Mouse (Mus musculus) CH12.LX (cell line): ENCODE data around the gene Exoc3l2. TPM values are rescaled to one million over a fixed set of nuclear protein-coding genes. Genes with fewer than 3 reads are reported as not detected.

Experiments used
- DNase-seq: peaks from one replicate; pipeline ENCODE4 v3.0.0-alpha.2; 2013; ENCODE audit errors: extremely low read depth
- H3K27ac ChIP-seq: 2 replicates; pipeline ENCODE4 v1.5.1; 2012; ENCODE audit warnings: low read depth, mild to moderate bottlenecking, control low read depth, moderate library complexity; ENCODE audit not compliant: insufficient read depth
- H3K27me3 ChIP-seq: replicated peaks from 2 replicates; pipeline ENCODE3; 2012; ENCODE audit warnings: inconsistent platforms
- H3K36me3 ChIP-seq, 2 experiments: replicated peaks in 1 of 2; 2 replicates each; pipeline versions ENCODE3 to v1.6.1; 2012; ENCODE audit warnings: inconsistent platforms in 1 of 2, low read length in 1 of 2, mild to moderate bottlenecking in 1 of 2, mixed read lengths in 1 of 2, moderate library complexity in 1 of 2; ENCODE audit not compliant: control insufficient read depth in 1 of 2, insufficient read depth in 1 of 2
- H3K4me1 ChIP-seq, 2 experiments: 2 replicates each; pipeline ENCODE4 v1.6.1; 2012; ENCODE audit warnings: inconsistent platforms in 1 of 2, moderate library complexity in 1 of 2; ENCODE audit not compliant: insufficient read depth in 2 of 2, control insufficient read depth in 1 of 2
- H3K4me2 ChIP-seq: 2 replicates; pipeline ENCODE4 v1.6.1; 2012; ENCODE audit warnings: low read depth, mild to moderate bottlenecking, control low read depth; ENCODE audit not compliant: poor library complexity, insufficient read depth, severe bottlenecking
- H3K4me3 ChIP-seq, 3 experiments: fragments of 150-350 bp in 1 of 3; sonication (generic) in 1 of 3; replicated peaks in 1 of 3; 2 replicates each; pipeline versions ENCODE3 to v1.5.1; 2011 to 2012; ENCODE audit warnings: low read depth in 2 of 3, low read length in 2 of 3, mild to moderate bottlenecking in 2 of 3, moderate library complexity in 2 of 3, control low read depth in 1 of 3, improper control_type of control experiment in 1 of 3, inconsistent platforms in 1 of 3, mixed read lengths in 1 of 3; ENCODE audit not compliant: poor library complexity in 1 of 3
- H3K79me2 ChIP-seq: replicated peaks from 2 replicates; pipeline ENCODE4 v1.6.1; 2012; ENCODE audit warnings: mild to moderate bottlenecking, moderate library complexity; ENCODE audit not compliant: control insufficient read depth, poor library complexity, insufficient read depth, severe bottlenecking; ENCODE audit errors: extremely low read depth
- H3K9ac ChIP-seq: 2 replicates; pipeline ENCODE4 v1.6.1; 2012; ENCODE audit warnings: low read depth, mild to moderate bottlenecking, control low read depth, moderate library complexity; ENCODE audit not compliant: insufficient read depth
- H3K9me3 ChIP-seq: replicated peaks from 2 replicates; pipeline ENCODE3; 2012; ENCODE audit warnings: low read length, inconsistent platforms, mixed read lengths
- CHD1 ChIP-seq: IDR thresholded peaks from 2 replicates; pipeline ENCODE4 v1.6.1; 2012; ENCODE audit warnings: low read depth, low read length, improper control_type of control experiment, inconsistent platforms
- CHD2 ChIP-seq: IDR thresholded peaks from 2 replicates; pipeline ENCODE4 v1.6.1; 2011; ENCODE audit warnings: low read length, improper control_type of control experiment
- CTCF ChIP-seq, 2 experiments: IDR thresholded peaks in 1 of 2; conservative IDR thresholded peaks in 1 of 2; 2 replicates each; pipeline ENCODE4 v1.5.1; 2011 to 2012; ENCODE audit warnings: low read depth in 2 of 2, low read length in 2 of 2, improper control_type of control experiment in 1 of 2, inconsistent platforms in 1 of 2, mild to moderate bottlenecking in 1 of 2, moderate library complexity in 1 of 2
- ELF1 ChIP-seq: IDR thresholded peaks from 2 replicates; pipeline ENCODE4 v1.6.1; 2014; ENCODE audit warnings: low read depth, mild to moderate bottlenecking, inconsistent platforms, low read length, improper control_type of control experiment
- EP300 ChIP-seq: IDR thresholded peaks from 2 replicates; pipeline ENCODE4 v1.6.1; 2011; ENCODE audit warnings: low read length, improper control_type of control experiment
- ETS1 ChIP-seq: conservative IDR thresholded peaks from 2 replicates; pipeline ENCODE4 v1.6.1; 2012; ENCODE audit warnings: low read depth, mild to moderate bottlenecking, inconsistent platforms, low read length, improper control_type of control experiment, moderate library complexity
- GABPA ChIP-seq: IDR thresholded peaks from 2 replicates; pipeline ENCODE4 v1.6.1; 2012; ENCODE audit warnings: low read depth, low read length, improper control_type of control experiment, inconsistent platforms; ENCODE audit not compliant: insufficient replicate concordance
- IRF4 ChIP-seq: IDR thresholded peaks from 2 replicates; pipeline ENCODE4 v1.6.1; 2014; ENCODE audit warnings: low read depth, mild to moderate bottlenecking, inconsistent platforms, low read length, improper control_type of control experiment
- JUN ChIP-seq: IDR thresholded peaks from 2 replicates; pipeline ENCODE4 v1.6.1; 2011; ENCODE audit warnings: low read depth, mild to moderate bottlenecking, low read length, improper control_type of control experiment, moderate library complexity; ENCODE audit not compliant: insufficient read depth
- JUND ChIP-seq: conservative IDR thresholded peaks from 2 replicates; pipeline ENCODE4 v1.6.1; 2011; ENCODE audit warnings: low read depth, low read length, improper control_type of control experiment
- KAT2A ChIP-seq: IDR thresholded peaks from 2 replicates; pipeline ENCODE4 v1.6.1; 2012; ENCODE audit warnings: low read length, improper control_type of control experiment, inconsistent platforms; ENCODE audit not compliant: insufficient replicate concordance
- MAX ChIP-seq: IDR thresholded peaks from 2 replicates; pipeline ENCODE4 v1.6.1; 2011; ENCODE audit warnings: low read length, improper control_type of control experiment
- MAZ ChIP-seq: IDR thresholded peaks from 2 replicates; pipeline ENCODE4 v1.6.1; 2012; ENCODE audit warnings: low read depth, mild to moderate bottlenecking, inconsistent platforms, low read length, improper control_type of control experiment, moderate library complexity
- MEF2A ChIP-seq: IDR thresholded peaks from 2 replicates; pipeline ENCODE4 v1.6.1; 2014; ENCODE audit warnings: low read depth, mild to moderate bottlenecking, inconsistent platforms, low read length, improper control_type of control experiment, borderline replicate concordance
- MXI1 ChIP-seq: IDR thresholded peaks from 2 replicates; pipeline ENCODE4 v1.6.1; 2011; ENCODE audit warnings: mild to moderate bottlenecking, low read depth, low read length, improper control_type of control experiment
- MYC ChIP-seq: IDR thresholded peaks from 2 replicates; pipeline ENCODE4 v1.6.1; 2011; ENCODE audit warnings: low read depth, mild to moderate bottlenecking, improper control_type of control experiment, low read length
- NELFE ChIP-seq: IDR thresholded peaks from 2 replicates; pipeline ENCODE4 v1.6.1; 2011; ENCODE audit warnings: low read depth, low read length, improper control_type of control experiment
- NRF1 ChIP-seq: IDR thresholded peaks from 2 replicates; pipeline ENCODE4 v1.6.1; 2014; ENCODE audit warnings: low read depth, mild to moderate bottlenecking, inconsistent platforms, low read length, improper control_type of control experiment, moderate library complexity
- PAX5 ChIP-seq: IDR thresholded peaks from 2 replicates; pipeline ENCODE4 v1.6.1; 2012; ENCODE audit warnings: low read length, inconsistent platforms, mixed read lengths
- POLR2A ChIP-seq: IDR thresholded peaks from 2 replicates; pipeline ENCODE4 v1.6.1; 2011; ENCODE audit warnings: low read depth, mild to moderate bottlenecking, improper control_type of control experiment, low read length
- POLR2AphosphoS2 ChIP-seq: IDR thresholded peaks from 2 replicates; pipeline ENCODE4 v1.6.1; 2011; ENCODE audit warnings: low read depth, low read length, improper control_type of control experiment
- RAD21 ChIP-seq: IDR thresholded peaks from 2 replicates; pipeline ENCODE4 v1.6.1; 2011; ENCODE audit warnings: low read depth, mild to moderate bottlenecking, low read length, improper control_type of control experiment, moderate library complexity
- SMC3 ChIP-seq: IDR thresholded peaks from 2 replicates; pipeline ENCODE4 v1.6.1; 2011; ENCODE audit warnings: low read depth, low read length, improper control_type of control experiment
- TCF12 ChIP-seq: IDR thresholded peaks from 2 replicates; pipeline ENCODE4 v1.6.1; 2014; ENCODE audit warnings: low read depth, mild to moderate bottlenecking, inconsistent platforms, low read length, improper control_type of control experiment
- UBTF ChIP-seq: IDR thresholded peaks from 2 replicates; pipeline ENCODE4 v1.6.1; 2012; ENCODE audit warnings: low read depth, mild to moderate bottlenecking, inconsistent platforms, low read length, improper control_type of control experiment, moderate library complexity
- USF1 ChIP-seq: IDR thresholded peaks from 2 replicates; pipeline ENCODE4 v1.6.1; 2014; ENCODE audit warnings: low read depth, mild to moderate bottlenecking, inconsistent platforms, low read length, improper control_type of control experiment
- USF2 ChIP-seq: conservative IDR thresholded peaks from 2 replicates; pipeline ENCODE4 v1.6.1; 2011; ENCODE audit warnings: low read depth, low read length, improper control_type of control experiment
- ZC3H11A ChIP-seq: IDR thresholded peaks from 2 replicates; pipeline ENCODE4 v1.6.1; 2012; ENCODE audit warnings: low read depth, mild to moderate bottlenecking, inconsistent platforms, low read length, improper control_type of control experiment
- ZKSCAN1 ChIP-seq: IDR thresholded peaks from 2 replicates; pipeline ENCODE4 v1.6.1; 2012; ENCODE audit warnings: low read depth, inconsistent platforms, low read length, improper control_type of control experiment, borderline replicate concordance
- ZMIZ1 ChIP-seq: IDR thresholded peaks from 2 replicates; pipeline ENCODE4 v1.6.1; 2012; ENCODE audit warnings: low read depth, mild to moderate bottlenecking, inconsistent platforms, low read length, improper control_type of control experiment
- dilution Hi-C: fragments of 300-500 bp; cut with MboI; formaldehyde crosslinking; loops from 2 replicates; pipeline ENCODE4 v1.14.3; 2020; ENCODE audit warnings: low sequenced_read_pairs; ENCODE audit not compliant: extremely low pct_unique_long_range_greater_than_20kb, extremely low pct_ligation_motif_present
- in situ Hi-C: fragments of 300-500 bp; cut with MboI; formaldehyde crosslinking; loops from 3 replicates; pipeline ENCODE4 v1.14.3; 2019; ENCODE audit warnings: low sequenced_read_pairs, low pct_ligation_motif_present, low pct_unique_long_range_greater_than_20kb, mixed read lengths
- polyA plus RNA-seq: library from polyadenylated mRNA; unstranded; fragments of >175 nt; gene quantifications from 2 replicates; pipeline ENCODE4 v1.2.1, GENCODE M21; 2012; ENCODE audit warnings: low read depth; ENCODE audit not compliant: insufficient read length
- total RNA-seq, 2 experiments: library from RNA; depleted of rRNA; stranded (reverse); fragments of 300-350 nt in 1 of 2; fragments of >200 nt in 1 of 2; gene quantifications; 2 replicates each; pipeline ENCODE4 v1.2.3; 2012 to 2014

Gene Exoc3l2
- total and polyA plus RNA-seq, 3 experiments: 0.08 TPM; not detected in 2

DNA sequence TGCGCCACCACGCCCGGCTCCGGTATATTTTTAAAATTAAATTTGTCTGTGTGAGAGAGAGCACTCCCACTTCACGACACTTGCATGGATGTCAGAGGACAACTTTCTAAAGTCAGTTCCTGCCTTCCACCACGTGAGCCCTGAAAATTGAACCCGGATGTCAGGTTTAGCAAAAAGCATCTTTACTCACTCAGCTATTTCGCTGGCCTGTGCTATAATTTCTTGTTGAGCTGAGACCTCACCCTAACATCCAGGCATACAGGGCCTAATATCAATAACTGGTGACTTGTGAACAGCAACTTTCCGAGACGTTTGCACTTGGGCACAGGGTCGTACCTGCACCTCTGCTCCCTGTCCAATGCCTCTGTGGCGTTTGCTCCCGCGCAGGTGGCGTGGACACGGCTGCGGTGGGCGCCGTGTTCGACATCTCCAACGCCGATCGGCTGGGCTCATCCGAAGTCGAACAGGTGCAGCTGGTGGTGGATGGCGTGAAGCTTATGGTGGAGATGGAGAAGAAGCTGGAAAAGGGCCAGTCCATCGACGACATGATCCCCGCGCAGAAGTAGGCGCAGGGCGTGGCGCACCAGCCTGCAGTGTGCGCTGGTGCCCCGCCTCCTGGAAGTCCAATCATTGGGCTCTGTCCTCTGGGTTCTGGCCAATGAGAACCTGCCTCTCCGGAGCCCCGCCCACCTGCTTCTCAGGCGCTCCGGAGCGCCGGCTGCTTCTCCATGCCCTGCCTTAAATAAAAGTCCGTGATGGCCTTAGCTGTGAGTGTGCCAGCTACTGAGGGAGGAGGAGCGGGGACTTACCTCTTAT is 42.1 kb upstream of the Exoc3l2 start (continued):
- TF ChIP-seq MYC (no peak), POLR2AphosphoS2 (no peak), TCF12 (no peak), KAT2A (no peak), GABPA (no peak), MAX (peak; percentile 67; the same call in 1 of the 2 replicates), IRF4 (no peak), CHD2 (no peak), ZMIZ1 (no peak), PAX5 (no peak), CHD1 (no peak), USF1 (no peak; the same call in 1 of the 2 replicates), USF2 (0 out of 2 replicates have a peak, but pooled peaks have one; percentile 5), ETS1 (no peak), UBTF (no peak), MXI1 (peak; percentile 87), NRF1 (peak; percentile 76), JUN (no peak), MEF2A (no peak), JUND (no peak)
- TF ChIP-seq, all 38 proteins: peak for 8

DNA sequence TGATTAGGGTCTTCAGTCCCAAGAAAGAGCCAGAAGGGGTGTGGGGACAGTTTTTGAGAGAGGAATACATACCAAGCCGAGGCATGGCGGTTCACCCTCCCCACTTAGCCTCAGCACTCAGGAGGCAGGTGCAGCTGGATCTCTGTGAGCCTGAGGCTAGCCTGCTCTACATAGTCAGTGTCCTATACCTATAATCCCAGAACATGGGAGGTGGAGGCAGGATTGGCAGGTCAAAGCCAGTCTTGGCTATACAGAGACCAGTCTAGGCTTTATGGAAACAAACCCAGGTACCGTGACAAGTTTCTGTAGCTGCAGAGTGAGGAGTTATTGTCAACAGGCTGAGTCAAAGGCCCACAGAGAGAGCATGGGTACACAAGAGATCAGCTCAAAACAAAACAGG is 40.0 kb upstream of the Exoc3l2 start:
- no peak overlapping the region for H3K4me3 ChIP-seq
- H3K9ac ChIP-seq: no peak overlapping the region
- H3K4me1 ChIP-seq: peaks cover 3 to 19% of the 10 kb centered on the region in 2 experiments
- H3K27me3 ChIP-seq: peaks cover 26% of the 10 kb centered on the region
- H3K79me2 ChIP-seq: no peaks in the 10 kb centered on the region
- no peak for DNase-seq
- H3K9me3 ChIP-seq: no peaks in the 10 kb centered on the region
- no peak overlapping the region for H3K4me2 ChIP-seq
- in situ Hi-C loops: loop anchor here (25.0 kb wide), 2 partner anchors 139 to 439 kb away; partner anchors contain the start of genes Ceacam16, Gm19345 and Ppp1r37
- no peak overlapping the region for H3K27ac ChIP-seq
- TF ChIP-seq MXI1 (no peak), CTCF (conservative IDR thresholded peaks at IDR 0.05 in 1 of 2, IDR thresholded peaks at IDR 0.05 in 1 of 2; ENCODE audit: low read depth in 2 of 2, low read length in 2 of 2) (no peak), EP300 (no peak), ZC3H11A (no peak), IRF4 (no peak), MAZ (no peak), PAX5 (no peak), NELFE (no peak), GABPA (no peak), CHD1 (no peak), KAT2A (no peak), RAD21 (no peak), USF2 (no peak), ELF1 (no peak), ZMIZ1 (no peak), CHD2 (no peak), SMC3 (no peak), TCF12 (no peak), ZKSCAN1 (no peak), POLR2A (no peak)
- TF ChIP-seq, all 38 proteins: peak for 0
- dilution Hi-C loops: no loop called here
- peaks cover 18 to 33% of the 10 kb centered on the region in 2 experiments for H3K36me3 ChIP-seq
